Mouse (Mus musculus) myocyte (in vitro differentiated cells): ENCODE measurements around the gene Pirb.

ENCODE experiments used
- CEBPB ChIP-seq: IDR thresholded peaks from 2 replicates; pipeline ENCODE4 v1.6.1; 2011; ENCODE audit warnings: mild to moderate bottlenecking, moderate library complexity; ENCODE audit not compliant: poor library complexity, insufficient read depth, severe bottlenecking
- MAX ChIP-seq: IDR thresholded peaks from one replicate; pipeline ENCODE4 v1.6.1; 2011; ENCODE audit warnings: low read depth, mild to moderate bottlenecking, control low read depth
- MYOD1 ChIP-seq, 3 experiments: IDR thresholded peaks; one replicate each; pipeline ENCODE4 v1.6.1; 2011; ENCODE audit warnings: control low read depth in 2 of 3, low read depth in 2 of 3, mild to moderate bottlenecking in 2 of 3, moderate library complexity in 1 of 3; ENCODE audit not compliant: insufficient read length in 2 of 3, control insufficient read depth in 1 of 3
- MYOG ChIP-seq, 3 experiments: IDR thresholded peaks; one replicate each; pipeline ENCODE4 v1.6.1; 2011; ENCODE audit warnings: control low read depth in 2 of 3, low read depth in 2 of 3, mild to moderate bottlenecking in 2 of 3; ENCODE audit not compliant: insufficient read length in 2 of 3, control insufficient read depth in 1 of 3, insufficient read depth in 1 of 3
- POLR2A ChIP-seq: IDR thresholded peaks from one replicate; pipeline ENCODE4 v1.6.1; 2011; ENCODE audit warnings: low read depth, mild to moderate bottlenecking, control low read depth, moderate library complexity; ENCODE audit not compliant: insufficient read length
- POLR2AphosphoS2 ChIP-seq: IDR thresholded peaks from one replicate; pipeline ENCODE4 v1.6.1; 2011; ENCODE audit warnings: low read depth, control low read depth; ENCODE audit not compliant: insufficient read length
- REST ChIP-seq: IDR thresholded peaks from one replicate; pipeline ENCODE4 v1.6.1; 2011; ENCODE audit warnings: mild to moderate bottlenecking, control low read depth, moderate library complexity; ENCODE audit not compliant: insufficient read depth, insufficient read length
- SRF ChIP-seq: IDR thresholded peaks from one replicate; pipeline ENCODE4 v1.6.1; 2011; ENCODE audit warnings: low read depth; ENCODE audit not compliant: control insufficient read depth, insufficient read length
- TCF12 ChIP-seq: IDR thresholded peaks from one replicate; pipeline ENCODE4 v1.6.1; 2011; ENCODE audit warnings: mild to moderate bottlenecking, control low read depth; ENCODE audit not compliant: poor library complexity, insufficient read depth, severe bottlenecking
- USF1 ChIP-seq: IDR thresholded peaks from one replicate; pipeline ENCODE4 v1.6.1; 2011; ENCODE audit warnings: low read depth, mild to moderate bottlenecking, control low read depth, moderate library complexity

- no peak for TF ChIP-seq POLR2A
- TF ChIP-seq MAX: no peak
- TF ChIP-seq MYOD1 (IDR thresholded peaks at IDR 0.05; ENCODE audit: control insufficient read depth in 1 of 3, insufficient read length in 2 of 3, low read depth in 2 of 3): no peak
- TF ChIP-seq USF1: no peak
- TF ChIP-seq MYOG (IDR thresholded peaks at IDR 0.05; ENCODE audit: control insufficient read depth in 1 of 3, insufficient read depth in 1 of 3, insufficient read length in 2 of 3, low read depth in 2 of 3): no peak
- no peak for TF ChIP-seq POLR2AphosphoS2
- no peak for TF ChIP-seq TCF12
- TF ChIP-seq SRF: no peak
- no peak for TF ChIP-seq CEBPB
- TF ChIP-seq REST: no peak
These were observed 36.2 kb downstream of the Pirb start for GRCm38 (mm10) chr7:3683908-3684550.
